Mouse (Mus musculus) liver, embryonic 13.5 days (tissue): ENCODE data around the gene Fam213b. TPM values are rescaled to one million over a fixed set of nuclear protein-coding genes. Genes with fewer than 3 reads are reported as not detected.

Experiments
- ATAC-seq: fragments of 200-750 bp; cut with Nextera tagmentation; 2 replicates; pipeline ENCODE4 v1.8.0; 2017; ENCODE audit warnings: low read depth, mild to moderate bottlenecking, moderate number of reproducible peaks, moderate library complexity
- DNase-seq: peaks from one replicate; pipeline ENCODE4 v3.0.0; 2022
- H3K27ac ChIP-seq: fragments of 300-500 bp; sonication (generic); 2 replicates; pipeline ENCODE4 v1.5.1; 2015; ENCODE audit warnings: moderate library complexity, mild to moderate bottlenecking, inconsistent platforms
- H3K27me3 ChIP-seq: fragments of 300-500 bp; sonication (generic); 2 replicates; pipeline ENCODE4 v1.6.1; 2015; ENCODE audit warnings: mild to moderate bottlenecking, inconsistent platforms
- H3K36me3 ChIP-seq: fragments of 300-500 bp; sonication (generic); 2 replicates; pipeline ENCODE4 v1.6.1; 2015; ENCODE audit warnings: mild to moderate bottlenecking, inconsistent platforms
- H3K4me1 ChIP-seq: fragments of 300-500 bp; sonication (generic); replicated peaks from 2 replicates; pipeline ENCODE4 v1.6.1; 2015; ENCODE audit warnings: inconsistent platforms
- H3K4me2 ChIP-seq: fragments of 300-500 bp; sonication (generic); 2 replicates; pipeline ENCODE4 v1.6.1; 2015; ENCODE audit warnings: inconsistent platforms, mild to moderate bottlenecking, moderate library complexity
- H3K4me3 ChIP-seq: fragments of 300-500 bp; sonication (generic); replicated peaks from 2 replicates; pipeline ENCODE4 v1.5.1; 2015; ENCODE audit warnings: mild to moderate bottlenecking, inconsistent platforms
- H3K9ac ChIP-seq: fragments of 300-500 bp; sonication (generic); 2 replicates; pipeline ENCODE4 v1.6.1; 2015; ENCODE audit warnings: mild to moderate bottlenecking, inconsistent platforms
- H3K9me3 ChIP-seq: fragments of 300-500 bp; sonication (generic); replicated peaks from 2 replicates; pipeline ENCODE4 v1.6.1; 2016; ENCODE audit warnings: inconsistent platforms
- WGBS: fragments of 180-500 bp; shearing (Covaris S2); methylation state at CpG from one replicate; pipeline ENCODE4 v1.1.7; 2015; ENCODE audit not compliant: insufficient replicate concordance; 5-methylcytosine and 5-hydroxymethylcytosine counted together
- polyA plus RNA-seq: library from polyadenylated mRNA; unstranded; fragments of >200 nt; fragmentation: Nextera tagmentation; extraction: Ambion mirVana; gene quantifications from 2 replicates; pipeline ENCODE4 v1.2.1, GENCODE M21; 2015

Gene Fam213b
- 9.0 and 9.2 TPM in 2 replicates for polyA plus RNA-seq

- DNase-seq: peak; percentile 86
- H3K4me3 ChIP-seq: peak within 1 kb of the TSS; percentile 55
- peaks cover 32% of the 10 kb centered on the region for H3K4me1 ChIP-seq
- peak within 1 kb of the TSS; percentile 64 for H3K9ac ChIP-seq
- no peaks in the 10 kb centered on the region for H3K9me3 ChIP-seq
- no peaks in the 10 kb centered on the region for H3K36me3 ChIP-seq
- peaks cover 57% of the 10 kb centered on the region for H3K27me3 ChIP-seq
- H3K27ac ChIP-seq: no peak within 1 kb of the TSS
- peak within 1 kb of the TSS; percentile 79 for H3K4me2 ChIP-seq
- 8% methylated on average over 43 of the region's 43 CpGs for WGBS
- peak; percentile 92 for ATAC-seq
Observed at GRCm38 (mm10) chr4:154898506-154899446, at the start of gene Fam213b. Gene Fam213b, minus strand, starts transcription at chr4:154899135.

- H3K9ac ChIP-seq: no peak overlapping the region
- no peaks in the 10 kb centered on the region for H3K36me3 ChIP-seq
- WGBS: 33% methylated on average over 14 of the region's 14 CpGs
- ATAC-seq (no peak), DNase-seq (no peak)
- peaks cover 69% of the 10 kb centered on the region for H3K27me3 ChIP-seq
- H3K9me3 ChIP-seq: no peaks in the 10 kb centered on the region
- H3K4me2 ChIP-seq: no peak overlapping the region
- peaks cover 18% of the 10 kb centered on the region for H3K4me1 ChIP-seq
- no peak overlapping the region for H3K4me3 ChIP-seq
- H3K27ac ChIP-seq: no peak overlapping the region
Observed at GRCm38 (mm10) chr4:154948066-154948939, 49.4 kb upstream of the Fam213b start.

DNA sequence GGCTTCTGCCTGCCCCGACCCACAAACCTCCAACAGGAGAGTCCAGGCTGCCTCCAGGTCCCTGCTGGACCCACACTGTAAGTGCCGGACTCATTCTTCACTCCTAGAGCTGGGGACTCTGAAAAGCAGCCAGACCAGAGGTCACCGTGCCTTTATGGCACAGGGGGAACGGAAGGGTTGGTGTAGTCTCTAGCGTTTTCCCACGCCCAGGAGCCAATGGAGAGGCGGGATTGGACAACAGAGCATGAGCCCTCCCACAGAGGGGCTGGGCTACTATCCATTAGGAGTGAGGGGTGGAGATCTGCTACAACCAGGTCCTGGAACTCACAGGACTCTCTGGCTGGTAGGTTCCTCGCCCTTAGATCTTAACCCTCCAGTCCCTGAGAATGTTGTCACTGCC is 47.4 kb upstream of the Fam213b start:
- Histone ChIP-seq H3K9ac (peak overlapping the region; percentile 46), H3K4me3 (no peak overlapping the region), H3K36me3 (no peaks in the 10 kb centered on the region), H3K27ac (no peak overlapping the region), H3K9me3 (no peaks in the 10 kb centered on the region), H3K4me2 (peak overlapping the region; percentile 40; the same call in 1 of the 2 replicates), H3K4me1 (peaks cover 18% of the 10 kb centered on the region), H3K27me3 (peaks cover 55% of the 10 kb centered on the region)
- 4% methylated on average over 8 of the region's 8 CpGs for WGBS
- DNase-seq (no peak), ATAC-seq (peak; percentile 64)

DNA sequence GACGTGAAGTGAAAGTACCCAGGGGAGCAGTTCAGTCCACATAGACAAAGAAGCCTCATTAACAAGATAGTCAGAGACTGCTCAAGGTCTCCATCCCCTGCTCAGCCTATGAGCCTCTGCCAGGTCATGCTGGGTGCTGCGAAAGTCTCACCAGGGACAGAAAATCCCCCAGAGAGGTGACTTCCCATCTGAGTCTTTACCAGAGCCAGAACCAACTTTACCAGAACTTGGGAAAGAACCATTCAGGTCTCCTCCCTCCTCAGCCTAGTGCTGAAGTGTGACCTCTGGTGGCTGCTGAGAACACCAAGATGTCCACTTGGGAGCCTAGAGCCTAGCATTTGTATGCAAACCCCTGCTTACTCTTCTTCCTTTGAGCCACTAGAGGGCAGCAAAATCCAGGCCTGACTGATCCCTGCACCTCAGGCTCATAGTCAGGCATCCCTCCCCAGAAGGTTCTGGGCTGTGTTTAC is 45.2 kb upstream of the Fam213b start:
- DNase-seq (peak; percentile 77), ATAC-seq (peak; percentile 87)
- Histone ChIP-seq H3K4me2 (no peak overlapping the region), H3K9me3 (no peaks in the 10 kb centered on the region), H3K27me3 (peaks cover 44% of the 10 kb centered on the region), H3K36me3 (no peaks in the 10 kb centered on the region), H3K9ac (peak overlapping the region; percentile 14; the same call in 1 of the 2 replicates), H3K4me3 (no peak overlapping the region), H3K27ac (peak overlapping the region; percentile 69), H3K4me1 (peaks cover 18% of the 10 kb centered on the region)
- WGBS: 15% methylated on average over 2 of the region's 2 CpGs

- Histone ChIP-seq H3K4me2 (no peak overlapping the region), H3K9ac (peak overlapping the region; percentile 14)
Observed at GRCm38 (mm10) chr4:154943323-154944039, 44.5 kb upstream of the Fam213b start.

GRCm38 (mm10) chr4:154942632-154943322 is 43.8 kb upstream of the Fam213b start:
- WGBS: 71% methylated on average over 10 of the region's 10 CpGs
- Histone ChIP-seq H3K36me3 (no peaks in the 10 kb centered on the region), H3K4me1 (peaks cover 18% of the 10 kb centered on the region), H3K4me2 (no peak overlapping the region), H3K4me3 (no peak overlapping the region), H3K9ac (no peak overlapping the region), H3K27ac (no peak overlapping the region), H3K27me3 (peaks cover 38% of the 10 kb centered on the region), H3K9me3 (no peaks in the 10 kb centered on the region)
- DNase-seq (no peak), ATAC-seq (no peak)

More at GRCm38 (mm10) chr4:154943323-154944039, 44.5 kb upstream of the Fam213b start:
- no peaks in the 10 kb centered on the region for H3K9me3 ChIP-seq
- H3K36me3 ChIP-seq: no peaks in the 10 kb centered on the region
- no peak for DNase-seq
- peaks cover 18% of the 10 kb centered on the region for H3K4me1 ChIP-seq
- no peak overlapping the region for H3K4me3 ChIP-seq
- H3K27ac ChIP-seq: peak overlapping the region; percentile 69
- WGBS: 72% methylated on average over 6 of the region's 6 CpGs
- peaks cover 41% of the 10 kb centered on the region for H3K27me3 ChIP-seq
- ATAC-seq: no peak

DNA sequence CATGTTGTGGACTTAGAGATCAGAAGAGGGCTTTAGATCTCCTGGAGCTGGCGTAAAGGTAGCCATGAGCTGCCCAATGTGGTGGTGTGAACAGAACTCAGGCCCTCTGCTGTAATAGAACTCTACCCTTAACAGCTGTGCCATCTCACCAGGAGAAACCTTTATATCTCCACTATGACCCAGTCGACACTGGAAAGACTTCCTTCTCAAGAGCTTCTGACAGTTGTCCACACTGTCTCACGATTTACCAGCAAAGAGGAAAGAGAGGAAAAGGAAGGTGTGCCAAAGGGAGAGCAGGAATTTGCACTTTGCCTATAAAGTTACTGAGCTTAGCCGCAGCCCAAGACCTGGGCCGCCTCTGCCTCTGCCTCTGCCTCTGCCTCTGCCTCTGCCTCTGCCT is 42.9 kb upstream of the Fam213b start:
- peaks cover 38% of the 10 kb centered on the region for H3K27me3 ChIP-seq
- no peak for DNase-seq

GRCm38 (mm10) chr4:154940156-154940555 is 41.2 kb upstream of the Fam213b start:
- DNase-seq (no peak), ATAC-seq (no peak)
- H3K4me3 ChIP-seq: no peak overlapping the region
- peaks cover 16% of the 10 kb centered on the region for H3K4me1 ChIP-seq
- H3K4me2 ChIP-seq: no peak overlapping the region
- H3K27ac ChIP-seq: no peak overlapping the region
- H3K36me3 ChIP-seq: no peaks in the 10 kb centered on the region
- H3K27me3 ChIP-seq: peaks cover 25% of the 10 kb centered on the region
- H3K9me3 ChIP-seq: no peaks in the 10 kb centered on the region
- H3K9ac ChIP-seq: no peak overlapping the region
- WGBS: 79% methylated on average over 2 of the region's 2 CpGs

More for the DNA sequence above, 42.9 kb upstream of the Fam213b start:
- no peak overlapping the region for H3K4me2 ChIP-seq
- peaks cover 18% of the 10 kb centered on the region for H3K4me1 ChIP-seq
- no peaks in the 10 kb centered on the region for H3K9me3 ChIP-seq
- ATAC-seq: no peak
- H3K36me3 ChIP-seq: no peaks in the 10 kb centered on the region
- no peak overlapping the region for H3K27ac ChIP-seq
- WGBS: 74% methylated on average over 5 of the region's 5 CpGs
- H3K4me3 ChIP-seq: no peak overlapping the region
- H3K9ac ChIP-seq: no peak overlapping the region

GRCm38 (mm10) chr4:154937746-154938145 is 38.8 kb upstream of the Fam213b start:
- H3K4me3 ChIP-seq: no peak overlapping the region
- DNase-seq: no peak
- H3K9me3 ChIP-seq: no peaks in the 10 kb centered on the region
- no peak overlapping the region for H3K9ac ChIP-seq
- peaks cover 23% of the 10 kb centered on the region for H3K27me3 ChIP-seq
- H3K4me1 ChIP-seq: peaks cover 16% of the 10 kb centered on the region
- H3K36me3 ChIP-seq: no peaks in the 10 kb centered on the region
- WGBS: 55% methylated on average over 1 of the region's 1 CpGs
- no peak for ATAC-seq
- H3K4me2 ChIP-seq: no peak overlapping the region
- no peak overlapping the region for H3K27ac ChIP-seq

- H3K27me3 ChIP-seq: peaks cover 20% of the 10 kb centered on the region
- no peaks in the 10 kb centered on the region for H3K9me3 ChIP-seq
- WGBS: 63% methylated on average over 8 of the region's 8 CpGs
- no peak for ATAC-seq
- H3K27ac ChIP-seq: no peak overlapping the region
- H3K9ac ChIP-seq: no peak overlapping the region
- no peak overlapping the region for H3K4me3 ChIP-seq
- no peak for DNase-seq
- H3K4me2 ChIP-seq: no peak overlapping the region
- peaks cover 21% of the 10 kb centered on the region for H3K4me1 ChIP-seq
- no peaks in the 10 kb centered on the region for H3K36me3 ChIP-seq
Observed at GRCm38 (mm10) chr4:154936542-154937255, 37.8 kb upstream of the Fam213b start.
